Mouse (Mus musculus): ENCODE results near the gene Duox2.
A peak's percentile ranks its signal among the peaks of the same experiment; 100 is the strongest.
"Not testable (repeated sequence)": the region's sequence is repeated elsewhere in the genome, so short reads cannot be mapped to it uniquely, and the experiment has no call there.

Gene Duox2

DNA sequence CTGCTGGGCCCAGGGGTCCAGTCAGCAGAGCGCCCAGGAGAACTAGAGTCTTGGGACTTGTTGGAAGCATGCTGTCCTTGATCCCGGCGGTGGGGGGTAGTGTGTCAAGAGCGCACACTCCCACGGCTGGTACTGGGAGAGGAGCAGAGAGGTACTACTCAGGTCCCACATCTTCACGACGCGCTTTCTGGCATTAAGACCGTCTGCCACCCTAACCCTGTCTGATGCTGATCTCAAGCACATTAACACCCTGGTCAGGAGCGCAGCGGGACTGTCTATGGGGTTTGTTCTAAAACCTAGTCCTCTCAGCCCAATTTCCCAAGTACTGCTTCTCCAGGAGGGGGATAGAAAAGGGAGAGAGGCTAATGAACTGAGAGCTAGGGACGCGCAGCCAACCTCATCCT lies at the start of gene Duox2:
Duox2 (minus strand) TSS at position 354 of the 404 bp plus-strand sequence.
- DNase-seq (ENCODE audit: low spot score in 2 of 2) = no peak

DNA sequence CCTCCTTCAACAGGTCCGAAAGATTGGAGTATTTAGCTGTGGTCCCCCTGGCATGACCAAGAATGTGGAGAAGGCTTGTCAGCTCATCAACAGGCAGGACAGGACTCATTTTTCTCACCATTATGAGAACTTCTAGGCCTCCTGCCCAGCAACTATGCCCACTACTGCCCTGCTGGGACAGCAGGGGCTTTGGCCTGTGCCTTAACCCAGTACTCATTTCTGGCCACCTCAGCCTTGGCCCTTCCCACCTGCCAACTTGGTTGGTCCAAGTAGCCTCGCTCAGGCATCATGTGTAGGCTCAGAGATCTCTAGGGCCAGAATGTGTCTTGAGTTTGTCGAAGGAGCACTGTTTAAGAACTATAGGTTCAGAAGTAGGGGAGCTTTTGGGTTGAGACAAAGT lies 49.0 kb upstream of the Duox2 start:
- DNase-seq (ENCODE audit: low spot score in 2 of 2) = no peak

DNA sequence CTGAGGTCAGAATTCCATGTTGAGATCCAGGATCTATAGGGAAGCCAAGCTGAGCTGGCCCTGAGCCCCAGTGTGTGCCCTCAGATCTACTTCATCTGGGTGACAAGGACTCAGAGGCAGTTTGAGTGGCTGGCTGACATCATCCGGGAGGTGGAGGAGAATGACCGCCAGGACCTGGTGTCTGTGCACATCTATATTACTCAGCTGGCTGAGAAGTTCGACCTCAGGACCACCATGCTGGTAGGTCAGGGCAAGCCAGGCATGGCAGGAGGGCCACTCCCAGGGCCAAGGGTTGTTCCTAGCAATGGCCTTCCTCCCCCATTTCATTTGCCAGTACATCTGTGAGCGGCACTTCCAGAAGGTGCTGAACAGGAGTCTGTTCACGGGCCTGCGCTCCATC lies 47.9 kb upstream of the Duox2 start:
- DNase-seq (ENCODE audit: low spot score in 2 of 2) = not testable (repeated sequence)

DNA sequence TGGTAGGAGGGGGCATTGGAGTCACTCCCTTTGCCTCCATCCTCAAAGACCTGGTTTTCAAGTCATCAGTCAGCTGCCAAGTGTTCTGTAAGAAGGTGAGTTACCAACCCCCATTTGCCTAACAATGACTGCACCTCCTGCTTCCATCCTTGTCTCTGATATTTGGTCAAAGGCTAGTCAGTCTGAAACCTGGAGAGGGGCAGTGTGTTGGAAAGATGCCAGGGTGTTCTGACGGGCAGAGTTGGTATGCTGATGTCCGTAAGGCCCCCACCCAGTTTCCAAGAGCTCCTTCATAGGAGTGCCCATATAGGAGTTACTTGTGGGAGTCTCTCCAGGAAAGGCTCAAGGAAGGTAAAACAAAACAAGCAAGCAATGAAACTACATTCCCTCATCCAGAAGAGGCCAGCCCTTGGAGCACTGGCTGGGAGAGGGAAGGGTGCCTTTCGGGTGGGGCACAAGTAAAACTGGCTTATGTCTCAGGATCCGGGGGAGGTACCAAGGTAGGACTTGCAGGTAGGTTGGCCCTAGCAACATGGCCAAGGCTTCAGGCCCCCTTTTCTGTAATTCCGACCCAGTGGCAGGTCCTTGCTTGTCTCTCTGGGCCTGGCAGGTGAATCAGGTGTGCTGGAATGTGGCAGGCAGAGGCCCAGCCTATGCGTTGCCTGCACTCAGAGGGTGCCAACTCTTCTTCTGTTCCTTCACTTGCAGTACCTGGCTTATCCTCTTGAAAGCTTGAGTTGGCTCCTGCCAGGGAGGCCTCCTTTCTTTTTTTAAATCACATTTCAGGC lies 47.1 kb upstream of the Duox2 start:
- DNase-seq (ENCODE audit: low spot score in 2 of 2) = peak in 1 of 2 experiments; percentile 26

DNA sequence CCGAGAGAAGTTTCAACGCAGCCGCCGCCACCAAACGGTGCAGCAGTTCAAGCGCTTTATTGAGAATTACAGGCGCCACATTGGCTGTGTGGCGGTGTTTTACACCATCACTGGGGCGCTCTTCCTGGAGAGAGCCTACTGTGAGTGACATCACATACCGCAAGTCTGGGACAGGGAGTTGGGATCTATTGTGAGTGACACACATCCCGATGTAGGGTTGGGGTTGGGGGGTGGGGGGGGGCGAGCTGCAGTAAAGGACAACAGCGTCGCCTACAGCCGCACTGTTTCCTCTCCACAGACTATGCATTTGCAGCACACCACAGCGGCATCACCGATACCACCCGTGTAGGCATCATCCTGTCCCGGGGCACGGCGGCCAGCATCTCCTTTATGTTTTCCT lies 39.0 kb upstream of the Duox2 start:
- no peak for DNase-seq (ENCODE audit: low spot score in 2 of 2)

DNA sequence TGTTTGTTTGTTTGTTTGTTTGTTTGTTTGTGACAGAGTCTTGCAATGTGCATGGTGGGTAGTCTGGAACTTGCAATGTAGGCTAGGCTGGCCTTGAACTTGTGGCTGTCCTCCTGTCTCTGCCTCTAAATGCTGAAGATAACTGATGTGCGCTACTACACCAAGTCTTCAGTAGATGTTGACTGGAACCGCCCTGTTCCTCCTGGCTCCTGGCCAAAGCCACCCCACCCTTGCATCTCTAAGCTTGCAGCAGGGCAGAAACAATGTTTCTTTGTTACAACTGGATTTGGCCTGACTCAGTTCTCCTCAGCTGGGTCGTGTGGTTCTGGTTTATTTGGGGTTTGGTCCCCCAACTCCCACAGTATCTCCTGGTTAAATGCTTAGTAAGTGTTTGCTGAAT lies 35.9 kb upstream of the Duox2 start:
- DNase-seq (ENCODE audit: low spot score in 2 of 2) = no peak

DNA sequence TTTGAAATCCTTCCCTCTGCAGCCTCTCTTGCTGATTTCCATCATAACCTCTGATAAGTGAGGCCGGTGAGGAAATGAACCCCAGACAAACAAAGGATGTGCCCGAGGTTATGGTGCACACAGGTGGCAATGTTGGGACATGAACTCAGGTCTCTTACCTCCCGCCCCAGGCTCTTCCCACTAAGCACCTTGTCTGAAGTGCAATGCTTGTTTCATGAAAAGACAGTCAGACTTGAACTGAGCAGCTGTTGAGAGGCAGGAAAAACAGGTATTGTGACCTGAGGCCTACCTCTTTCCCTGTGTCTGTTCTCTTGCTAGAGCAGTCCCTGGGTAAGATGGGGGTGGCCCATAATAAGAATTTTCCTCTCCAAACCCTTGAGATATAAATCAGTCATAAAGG lies 34.0 kb upstream of the Duox2 start:
- DNase-seq (ENCODE audit: low spot score in 2 of 2) = no peak

DNA sequence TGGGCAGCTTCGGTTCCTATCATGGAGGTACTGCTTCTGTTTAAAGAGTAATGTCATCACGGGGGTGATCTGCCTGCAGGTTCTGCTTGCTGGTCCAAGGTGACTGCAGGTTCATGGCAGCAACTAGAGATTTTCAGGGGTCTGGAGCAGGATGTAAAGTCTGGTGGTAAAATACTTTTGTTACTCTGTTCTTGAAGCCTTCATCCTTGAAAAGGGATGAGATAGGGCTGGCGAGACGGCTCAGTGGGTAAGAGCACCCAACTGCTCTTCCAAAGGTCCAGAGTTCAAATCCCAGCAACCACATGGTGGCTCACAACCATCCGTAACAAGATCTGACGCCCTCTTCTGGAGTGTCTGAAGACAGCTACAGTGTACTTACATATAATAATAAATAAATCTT lies 32.1 kb upstream of the Duox2 start:
- DNase-seq (ENCODE audit: low spot score in 2 of 2) = not testable (repeated sequence)

DNA sequence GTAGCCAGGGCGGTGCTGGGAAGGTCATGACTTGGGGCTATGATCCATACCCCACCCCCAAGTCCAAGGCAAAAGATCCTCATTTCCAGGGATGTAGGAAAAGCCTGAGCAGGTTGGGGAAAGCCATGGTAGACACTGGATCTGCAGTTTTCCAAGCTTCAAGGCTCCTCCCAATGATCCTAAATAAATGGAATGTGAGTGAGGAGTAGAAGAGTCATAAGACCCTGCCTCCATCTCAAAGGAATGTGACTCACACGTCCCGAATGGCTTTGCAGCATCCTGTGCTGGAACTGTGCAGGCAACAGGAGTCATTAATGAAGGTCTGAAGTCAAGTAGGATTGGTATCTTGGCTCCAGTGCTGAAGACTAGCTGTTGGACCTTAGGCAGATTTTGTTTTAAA lies 29.7 kb upstream of the Duox2 start:
- DNase-seq (ENCODE audit: low spot score in 2 of 2) = no peak

DNA sequence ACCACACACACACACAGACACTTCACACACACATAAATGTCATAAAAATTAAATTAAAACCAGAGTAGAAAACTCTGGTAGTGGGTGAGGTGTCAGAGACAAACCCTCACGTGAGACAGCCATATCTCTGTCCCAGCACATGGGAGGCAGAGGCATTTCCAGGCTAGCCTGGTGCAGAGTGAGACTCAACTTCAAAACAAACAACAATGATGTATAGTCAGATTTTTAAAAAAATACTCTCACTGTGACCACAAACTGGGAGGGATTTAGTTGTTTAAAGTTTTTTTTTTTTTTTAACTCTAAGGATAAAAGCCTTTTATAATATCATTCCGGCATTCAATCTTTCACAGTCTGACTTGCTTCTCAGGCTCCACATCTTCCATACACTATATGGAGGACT lies 27.1 kb upstream of the Duox2 start:
- DNase-seq (ENCODE audit: low spot score in 2 of 2) = no peak

DNA sequence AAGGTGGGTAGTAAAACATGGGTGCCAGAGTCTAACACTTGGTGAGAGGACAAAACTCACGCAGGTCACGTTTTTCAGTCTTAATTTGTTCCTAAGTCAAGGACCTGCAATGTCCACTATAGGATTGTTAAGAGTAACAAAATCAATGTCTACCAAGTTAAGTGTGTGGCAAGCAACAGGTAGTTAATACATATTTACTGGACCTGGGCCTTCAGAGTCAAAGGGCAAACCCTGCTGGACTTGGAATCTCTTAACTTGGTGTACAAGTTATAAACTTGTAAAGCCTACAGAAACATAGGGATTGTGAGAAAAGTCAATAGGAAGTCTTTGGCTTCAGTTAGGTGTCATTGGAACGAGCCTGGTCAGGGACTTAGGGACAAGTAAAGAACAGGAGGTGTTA lies 26.3 kb upstream of the Duox2 start:
- no peak for DNase-seq (ENCODE audit: low spot score in 2 of 2)

DNA sequence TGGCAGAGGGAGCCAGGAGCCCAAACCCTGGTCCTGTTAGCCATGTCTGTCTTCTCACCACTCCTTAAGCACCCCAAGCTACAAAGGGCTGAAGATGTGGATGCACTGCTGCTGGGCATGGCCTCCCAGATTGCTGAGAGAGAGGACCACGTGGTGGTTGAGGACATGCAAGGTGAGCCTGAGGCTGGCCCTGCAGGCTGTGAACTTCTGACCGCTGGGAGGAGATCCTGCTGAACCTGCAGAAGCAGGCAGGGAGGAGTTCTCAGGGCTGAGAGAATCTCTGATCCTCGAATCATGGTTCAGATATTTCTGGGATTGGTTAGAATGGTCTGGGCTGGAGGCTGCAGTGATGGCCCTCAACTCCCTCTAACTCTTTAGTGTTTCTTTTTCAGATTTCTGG lies 25.7 kb upstream of the Duox2 start:
- DNase-seq (ENCODE audit: low spot score in 2 of 2) = no peak

DNA sequence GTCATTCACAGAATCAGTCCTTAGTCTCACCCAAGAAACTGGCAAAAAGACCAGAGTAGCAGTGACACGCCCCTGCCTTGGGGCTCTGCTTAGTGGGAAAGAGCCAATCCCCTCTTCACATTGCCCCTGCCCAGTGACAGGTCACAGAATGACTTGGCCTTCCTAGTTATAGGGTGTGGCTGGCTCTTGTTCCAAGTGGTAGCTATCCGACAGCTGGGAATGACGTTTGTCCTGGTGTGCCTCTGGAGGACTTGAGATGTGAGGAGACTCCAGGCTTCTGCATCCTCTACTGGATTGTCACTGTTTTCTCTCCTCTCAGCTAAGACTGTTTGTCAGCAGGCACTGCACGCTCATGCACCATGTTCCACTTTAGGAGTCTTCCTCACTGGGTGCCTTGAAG lies 19.1 kb upstream of the Duox2 start:
- DNase-seq (ENCODE audit: low spot score in 2 of 2) = no peak

DNA sequence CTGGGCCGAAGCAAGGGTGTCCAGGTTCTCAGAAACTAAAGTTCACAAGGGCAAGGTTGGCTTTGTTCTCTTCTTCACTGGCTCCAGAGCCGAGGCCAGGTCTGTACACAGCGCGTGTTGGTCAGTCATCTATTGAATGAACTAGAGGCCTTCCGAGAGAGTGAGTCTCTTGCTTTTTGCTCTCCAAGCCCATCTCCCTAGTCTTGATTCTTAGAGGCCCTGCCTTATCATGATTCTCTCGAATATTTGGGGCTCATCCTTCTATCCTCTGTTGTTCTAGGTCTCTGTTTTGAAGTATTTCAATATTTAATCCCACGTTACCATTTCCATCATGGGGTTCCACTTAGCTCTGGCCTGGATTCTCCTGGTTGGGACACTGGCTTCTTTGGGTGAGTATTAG lies 17.1 kb upstream of the Duox2 start, which contains the start of gene Duox1:
Duox1 (plus strand) TSS at position 301 of the 400 bp plus-strand sequence.
- DNase-seq (ENCODE audit: low spot score in 2 of 2) = no peak

DNA sequence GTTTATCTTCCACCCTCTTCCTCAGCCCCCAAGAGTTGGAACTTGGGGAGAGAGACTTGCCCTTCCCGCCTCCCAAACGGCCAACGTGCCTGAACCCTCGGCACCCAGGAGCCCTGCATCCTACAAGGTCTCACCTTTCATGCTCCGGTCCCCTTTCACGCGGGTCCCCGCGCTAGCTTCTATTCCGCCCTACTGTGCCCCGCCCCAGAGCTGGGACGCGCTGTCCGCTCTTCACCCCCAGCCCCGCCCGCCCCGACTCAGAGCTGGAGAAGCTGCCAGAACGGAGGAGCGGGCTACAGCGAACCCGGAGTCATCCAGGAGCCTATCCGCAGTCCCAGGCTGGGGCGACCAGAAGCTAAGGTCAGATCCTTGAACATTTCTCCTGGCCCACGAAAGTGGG lies 15.3 kb upstream of the Duox2 start, which contains the start of gene Duoxa1:
Duoxa1 (minus strand) TSS at position 195 of the 400 bp plus-strand sequence.
- no peak for DNase-seq (ENCODE audit: low spot score in 2 of 2)

DNA sequence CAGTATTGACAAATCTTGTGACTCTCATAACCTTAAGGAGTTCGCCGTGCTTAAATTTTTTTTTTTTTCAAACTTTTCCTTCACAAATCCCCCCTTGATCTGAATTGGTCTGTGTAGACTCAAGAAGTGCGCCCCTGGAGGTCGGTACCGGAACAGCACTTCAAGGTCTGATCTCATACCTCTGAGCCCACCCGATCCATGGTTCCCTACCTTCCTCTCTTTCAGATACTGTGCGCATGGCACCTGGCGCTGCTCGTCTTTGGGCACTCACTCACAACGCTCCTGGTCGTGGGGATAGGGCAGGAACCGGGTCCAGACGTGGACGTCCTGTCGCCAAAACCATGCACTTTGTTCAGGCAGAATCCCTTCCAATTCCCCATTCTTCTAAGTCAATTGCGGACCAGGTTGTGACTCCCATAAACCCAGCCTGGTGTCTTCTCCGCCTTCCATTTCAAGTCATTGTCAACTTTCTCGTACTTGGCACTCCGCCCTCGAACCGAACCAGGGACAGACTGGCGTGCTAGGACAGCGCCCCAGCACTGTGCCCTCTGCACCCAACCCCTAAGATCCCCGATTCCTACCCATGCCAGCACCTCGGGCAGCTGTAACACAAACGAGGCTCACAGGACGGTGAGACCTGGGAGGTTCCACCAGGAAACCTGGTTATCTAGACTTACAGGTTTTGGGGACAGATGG lies 14.6 kb upstream of the Duox2 start:
- DNase-seq (ENCODE audit: low spot score in 2 of 2) = peak; percentile 53 to 73

DNA sequence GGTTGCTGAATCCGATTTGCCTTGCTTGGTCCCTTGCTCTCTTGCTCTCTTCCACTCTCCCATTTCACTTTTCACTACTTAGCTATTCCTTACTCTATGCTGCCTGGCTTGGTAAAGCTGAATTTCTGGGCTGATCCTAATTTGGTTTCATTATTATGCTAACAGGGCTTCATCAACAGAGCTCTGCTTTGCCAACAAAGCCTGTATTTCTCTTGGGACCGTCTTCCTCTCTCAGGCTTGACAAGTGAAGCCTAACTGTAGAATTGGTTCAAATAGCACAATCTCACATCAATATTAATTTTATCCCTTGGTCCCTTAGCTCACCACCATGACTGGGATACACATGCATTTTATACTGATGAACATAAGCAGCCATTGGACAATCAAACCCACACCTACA lies 13.3 kb upstream of the Duox2 start:
- no peak for DNase-seq (ENCODE audit: low spot score in 2 of 2)

DNA sequence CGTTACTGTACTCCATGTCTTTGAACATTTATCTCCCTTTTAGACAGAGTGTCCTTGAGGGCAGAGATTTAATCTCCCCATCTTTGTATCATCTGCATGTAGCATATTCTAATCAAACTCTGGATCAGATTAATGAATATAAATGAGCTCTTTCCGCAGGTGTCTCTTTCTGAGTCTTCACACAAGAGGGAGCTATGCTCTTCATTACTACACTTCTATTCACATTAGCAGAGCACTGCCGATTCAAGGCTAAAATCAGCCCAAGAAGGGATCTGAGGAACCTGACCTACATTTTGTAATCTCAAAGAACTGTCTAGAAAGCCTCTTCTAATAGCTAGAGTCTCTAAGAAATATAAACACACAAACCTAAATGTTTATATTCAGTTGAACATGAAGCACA lies 11.4 kb upstream of the Duox2 start:
- no peak for DNase-seq (ENCODE audit: low spot score in 2 of 2)

DNA sequence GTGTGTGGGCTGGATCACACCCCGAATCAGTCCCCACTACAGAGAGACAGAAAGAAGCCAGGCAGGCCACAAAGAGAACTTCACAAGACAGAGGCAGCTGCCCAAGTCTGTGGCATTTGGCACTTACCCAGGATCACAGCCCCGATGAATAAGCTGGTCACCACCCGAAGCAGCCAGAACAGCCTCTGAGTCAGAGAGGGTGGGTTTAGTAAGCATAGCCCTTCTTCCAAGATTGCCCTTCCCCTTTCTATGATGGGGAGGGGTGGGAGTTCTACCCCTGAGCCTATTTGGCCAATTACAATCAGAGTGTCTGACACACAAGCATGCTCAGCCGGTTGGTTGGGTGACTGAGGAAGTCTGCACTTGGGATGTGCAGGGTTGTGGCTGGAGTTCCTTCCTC lies 7.9 kb upstream of the Duox2 start:
- peak; percentile 60 to 70 for DNase-seq (ENCODE audit: low spot score in 2 of 2)

DNA sequence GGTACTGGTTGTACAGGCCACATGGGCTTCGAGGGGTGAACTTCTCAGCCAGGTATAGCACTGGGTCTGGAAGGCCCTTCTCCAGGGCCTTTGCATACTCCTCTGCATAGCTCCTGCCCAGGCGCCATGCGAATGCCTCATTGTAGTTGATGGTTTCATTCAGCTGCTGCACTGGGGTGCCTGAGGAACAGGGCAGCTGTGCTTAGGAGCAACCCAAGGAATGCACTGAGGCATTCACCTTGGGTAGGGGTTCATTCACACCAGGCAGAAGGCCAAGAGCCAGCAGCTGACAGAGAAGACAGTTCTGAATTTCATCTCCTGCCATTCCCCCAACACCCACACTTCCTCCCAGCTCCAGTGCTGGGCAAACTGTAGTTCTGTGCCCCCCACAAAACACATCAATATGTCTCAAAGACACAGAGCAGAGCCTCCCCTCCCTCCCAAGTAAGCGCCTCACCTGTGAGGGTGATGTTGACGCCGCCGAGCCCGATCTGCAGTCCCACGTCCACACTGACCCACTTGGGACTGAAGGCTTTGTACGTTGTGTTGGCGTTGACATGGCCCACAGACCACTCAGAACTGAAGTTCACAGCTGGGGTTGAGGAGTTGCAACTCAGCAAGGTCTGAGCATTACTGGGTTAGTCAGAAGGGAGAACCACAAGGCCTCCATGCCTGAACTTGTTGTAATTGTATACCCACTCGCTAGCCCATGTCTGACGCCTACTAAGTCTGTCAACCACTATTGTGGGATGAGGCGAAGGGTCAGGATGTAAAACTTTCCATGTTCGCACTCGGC lies 7.0 kb upstream of the Duox2 start:
- no peak for DNase-seq (ENCODE audit: low spot score in 2 of 2)

DNA sequence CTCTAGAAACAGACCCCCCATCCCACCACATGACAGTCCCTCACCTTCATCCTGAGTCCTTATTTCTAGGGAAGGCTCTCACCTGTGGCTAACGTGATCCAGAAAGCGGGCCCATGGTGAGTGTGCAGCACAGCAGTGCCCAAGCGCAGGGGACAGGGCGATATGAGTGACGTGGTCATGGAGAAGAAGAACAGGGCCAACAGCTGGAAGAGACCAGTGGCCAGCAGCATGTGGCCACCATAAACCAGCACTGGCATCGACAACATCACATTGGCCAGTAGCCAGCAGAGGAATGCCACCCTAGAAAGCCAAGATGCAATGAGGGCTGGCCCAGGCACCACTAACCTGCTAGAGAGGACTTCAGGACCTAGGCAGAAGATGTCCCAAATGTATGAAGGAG lies 6.3 kb upstream of the Duox2 start:
- no peak for DNase-seq (ENCODE audit: low spot score in 2 of 2)

DNA sequence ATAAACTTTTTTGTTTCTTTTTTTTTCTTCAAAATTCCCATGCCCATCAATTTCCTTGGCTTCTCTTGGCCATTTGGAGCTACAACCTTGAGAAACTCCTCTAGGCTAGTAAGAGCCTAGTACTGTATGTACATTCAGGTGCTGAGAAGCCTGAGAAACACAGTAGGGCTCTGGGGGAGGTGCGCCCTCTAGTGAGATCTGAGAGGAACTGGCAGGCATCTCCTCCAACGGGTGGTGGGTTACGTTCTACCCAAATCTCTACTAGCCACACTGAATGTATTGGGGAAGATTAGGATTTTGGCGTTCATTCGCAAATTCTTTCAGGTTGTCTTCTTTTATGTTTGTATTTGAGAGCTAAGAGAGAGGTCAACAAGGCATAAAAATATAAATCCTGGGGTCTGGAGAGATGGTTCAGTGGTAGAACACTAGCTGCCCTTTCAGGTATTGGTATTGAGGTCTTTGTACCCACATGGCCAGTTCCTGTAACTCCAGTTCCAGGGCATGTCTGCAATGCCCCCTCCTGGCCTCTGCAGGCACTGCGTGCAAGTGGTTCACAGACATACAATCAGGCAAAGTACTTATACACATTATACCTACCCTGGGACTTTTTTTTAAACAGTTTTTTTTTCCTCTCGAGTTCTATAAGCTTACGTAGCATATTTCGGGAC lies 4.5 kb upstream of the Duox2 start:
- DNase-seq (ENCODE audit: low spot score in 2 of 2) = peak; percentile 78 to 86

Data from right cerebral cortex, postnatal 10 days (tissue).